Mouse (Mus musculus) limb, embryonic 12.5 days (tissue): ENCODE data around the gene Map4k2. TPM values are rescaled to one million over a fixed set of nuclear protein-coding genes. Genes with fewer than 3 reads are reported as not detected.

Experiments used
- ATAC-seq: fragments of 200-750 bp; cut with Nextera tagmentation; 2 replicates; pipeline ENCODE4 v1.8.0; 2017; ENCODE audit warnings: low read depth, moderate TSS enrichment; ENCODE audit not compliant: insufficient number of reproducible peaks, insufficient read depth, low FRiP score, low TSS enrichment
- H3K27ac ChIP-seq: fragments of 300-500 bp; sonication (generic); 2 replicates; pipeline ENCODE4 v1.5.1; 2016; ENCODE audit warnings: mild to moderate bottlenecking, moderate library complexity
- H3K27me3 ChIP-seq: fragments of 300-500 bp; sonication (generic); 2 replicates; pipeline ENCODE4 v1.6.1; 2016; ENCODE audit warnings: mild to moderate bottlenecking, moderate library complexity
- H3K36me3 ChIP-seq: fragments of 300-500 bp; sonication (generic); 2 replicates; pipeline ENCODE4 v1.6.1; 2016; ENCODE audit warnings: mild to moderate bottlenecking, moderate library complexity
- H3K4me1 ChIP-seq: fragments of 300-500 bp; sonication (generic); replicated peaks from 2 replicates; pipeline ENCODE4 v1.6.1; 2016
- H3K4me2 ChIP-seq: fragments of 300-500 bp; sonication (generic); 2 replicates; pipeline ENCODE4 v1.6.1; 2016; ENCODE audit warnings: mild to moderate bottlenecking, moderate library complexity
- H3K4me3 ChIP-seq: fragments of 300-500 bp; sonication (generic); replicated peaks from 2 replicates; pipeline ENCODE4 v1.5.1; 2016; ENCODE audit warnings: mild to moderate bottlenecking
- H3K9ac ChIP-seq: fragments of 300-500 bp; sonication (generic); replicated peaks from 2 replicates; pipeline ENCODE4 v1.6.1; 2016; ENCODE audit warnings: mild to moderate bottlenecking, moderate library complexity
- H3K9me3 ChIP-seq: fragments of 300-500 bp; sonication (generic); 2 replicates; pipeline ENCODE4 v1.6.1; 2016; ENCODE audit warnings: mild to moderate bottlenecking, moderate library complexity
- WGBS: fragments of 180-500 bp; shearing (Covaris S2); methylation state at CpG from one replicate; pipeline ENCODE4 v1.1.7; 2016; 5-methylcytosine and 5-hydroxymethylcytosine counted together
- polyA plus RNA-seq: library from polyadenylated mRNA; unstranded; fragments of >200 nt; fragmentation: Nextera tagmentation; extraction: Ambion mirVana; gene quantifications from 2 replicates; pipeline ENCODE4 v1.2.1, GENCODE M21; 2016

The Map4k2 gene
- polyA plus RNA-seq, 1 experiment from 2014 or later, result 13.5 TPM

- H3K27me3 ChIP-seq, result peaks cover 26% of the 10 kb centered on the region
- no peaks in the 10 kb centered on the region for H3K9me3 ChIP-seq
- 89% methylated on average over 16 of the region's 16 CpGs for WGBS
- no peak overlapping the region for H3K9ac ChIP-seq
- ATAC-seq, result no peak
- no peak overlapping the region for H3K4me3 ChIP-seq
- no peak overlapping the region for H3K4me2 ChIP-seq
- H3K36me3 ChIP-seq, result no peaks in the 10 kb centered on the region
- H3K27ac ChIP-seq, result no peak overlapping the region
- peaks cover 16% of the 10 kb centered on the region for H3K4me1 ChIP-seq
Observed at GRCm38 (mm10) chr19:6393637-6394036, 52.7 kb downstream of the Map4k2 start.

GRCm38 (mm10) chr19:6396237-6396636 lies 55.3 kb downstream of the Map4k2 start:
- no peaks in the 10 kb centered on the region for H3K36me3 ChIP-seq
- H3K4me2 ChIP-seq, result no peak overlapping the region
- peaks cover 45% of the 10 kb centered on the region for H3K27me3 ChIP-seq
- ATAC-seq, result no peak
- no peaks in the 10 kb centered on the region for H3K9me3 ChIP-seq
- no peak overlapping the region for H3K4me3 ChIP-seq
- WGBS, result 86% methylated on average over 5 of the region's 5 CpGs
- no peak overlapping the region for H3K27ac ChIP-seq
- H3K9ac ChIP-seq, result no peak overlapping the region
- H3K4me1 ChIP-seq, result peaks cover 31% of the 10 kb centered on the region

GRCm38 (mm10) chr19:6397582-6398249 lies 56.8 kb downstream of the Map4k2 start:
- WGBS, result 85% methylated on average over 22 of the region's 22 CpGs
- Histone ChIP-seq H3K36me3 (no peaks in the 10 kb centered on the region), H3K9me3 (no peaks in the 10 kb centered on the region), H3K9ac (no peak overlapping the region), H3K4me3 (no peak overlapping the region), H3K27me3 (peaks cover 60% of the 10 kb centered on the region), H3K27ac (no peak overlapping the region), H3K4me2 (0 out of 2 replicates have a peak overlapping the region, but pooled peaks have one; percentile 100), H3K4me1 (peaks cover 40% of the 10 kb centered on the region)
- no peak for ATAC-seq

- peaks cover 69% of the 10 kb centered on the region for H3K27me3 ChIP-seq
- H3K9me3 ChIP-seq, result no peaks in the 10 kb centered on the region
- H3K27ac ChIP-seq, result no peak overlapping the region
- H3K36me3 ChIP-seq, result no peaks in the 10 kb centered on the region
- H3K4me2 ChIP-seq, result peak overlapping the region; percentile 100
- WGBS, result under 1% methylated on average over 39 of the region's 39 CpGs
- H3K4me1 ChIP-seq, result peaks cover 40% of the 10 kb centered on the region
- ATAC-seq, result peak; percentile 64; the same call in 1 of the 2 replicates
- H3K4me3 ChIP-seq, result peak overlapping the region; percentile 63
- peak overlapping the region; percentile 58; the same call in 1 of the 2 replicates for H3K9ac ChIP-seq
Observed at GRCm38 (mm10) chr19:6398447-6399284, 57.7 kb downstream of the Map4k2 start.

GRCm38 (mm10) chr19:6399285-6400095 lies 58.6 kb downstream of the Map4k2 start, which contains the start of gene Rasgrp2:
Gene Rasgrp2 (plus strand): TSS chr19:6399340.
- WGBS, result under 1% methylated on average over 68 of the region's 87 CpGs
- peak within 1 kb of the TSS; percentile 58 for H3K9ac ChIP-seq
- peak within 1 kb of the TSS; percentile 100 for H3K4me2 ChIP-seq
- H3K27me3 ChIP-seq, result peaks cover 72% of the 10 kb centered on the region
- H3K9me3 ChIP-seq, result no peaks in the 10 kb centered on the region
- H3K27ac ChIP-seq, result no peak within 1 kb of the TSS
- peaks cover 40% of the 10 kb centered on the region for H3K4me1 ChIP-seq
- H3K4me3 ChIP-seq, result peak within 1 kb of the TSS; percentile 63
- no peak for ATAC-seq
- no peaks in the 10 kb centered on the region for H3K36me3 ChIP-seq

GRCm38 (mm10) chr19:6400096-6401086 lies 59.5 kb downstream of the Map4k2 start:
- H3K27me3 ChIP-seq, result peaks cover 72% of the 10 kb centered on the region
- peak overlapping the region; percentile 100 for H3K4me2 ChIP-seq
- 3% methylated on average over 29 of the region's 29 CpGs for WGBS
- no peaks in the 10 kb centered on the region for H3K36me3 ChIP-seq
- no peak overlapping the region for H3K27ac ChIP-seq
- no peak for ATAC-seq
- H3K9me3 ChIP-seq, result no peaks in the 10 kb centered on the region
- peak overlapping the region; percentile 58 for H3K9ac ChIP-seq
- H3K4me1 ChIP-seq, result peaks cover 40% of the 10 kb centered on the region
- H3K4me3 ChIP-seq, result peak overlapping the region; percentile 63

- under 1% methylated on average over 32 of the region's 32 CpGs for whole genome bisulfite sequencing
- H3K4me2 ChIP-seq, result peak overlapping the region; percentile 100
- no peaks in the 10 kb centered on the region for H3K9me3 ChIP-seq
- peaks cover 72% of the 10 kb centered on the region for H3K27me3 ChIP-seq
- ATAC-seq, result no peak
- peak overlapping the region; percentile 63 for H3K4me3 ChIP-seq
- 0 out of 2 replicates have a peak overlapping the region, but pooled peaks have one; percentile 14 for H3K9ac ChIP-seq
- H3K27ac ChIP-seq, result no peak overlapping the region
- no peaks in the 10 kb centered on the region for H3K36me3 ChIP-seq
- H3K4me1 ChIP-seq, result peaks cover 40% of the 10 kb centered on the region
Observed at GRCm38 (mm10) chr19:6401131-6401815, 60.3 kb downstream of the Map4k2 start.

- Histone ChIP-seq H3K27me3 (peaks cover 73% of the 10 kb centered on the region), H3K4me3 (peak overlapping the region; percentile 63), H3K9ac (0 out of 2 replicates have a peak overlapping the region, but pooled peaks have one; percentile 14), H3K4me2 (peak overlapping the region; percentile 100), H3K36me3 (no peaks in the 10 kb centered on the region), H3K27ac (no peak overlapping the region), H3K9me3 (no peaks in the 10 kb centered on the region), H3K4me1 (peaks cover 40% of the 10 kb centered on the region)
- WGBS, result 8% methylated on average over 9 of the region's 9 CpGs
- no peak for ATAC-seq
Observed at GRCm38 (mm10) chr19:6401951-6402350, 61.0 kb downstream of the Map4k2 start.

GRCm38 (mm10) chr19:6403869-6404268 lies 62.9 kb downstream of the Map4k2 start:
- Histone ChIP-seq H3K4me3 (no peak overlapping the region), H3K9ac (no peak overlapping the region), H3K27ac (no peak overlapping the region), H3K27me3 (peaks cover 58% of the 10 kb centered on the region), H3K4me2 (no peak overlapping the region), H3K9me3 (no peaks in the 10 kb centered on the region), H3K4me1 (peaks cover 32% of the 10 kb centered on the region), H3K36me3 (no peaks in the 10 kb centered on the region)
- 79% methylated on average over 10 of the region's 10 CpGs for WGBS
- no peak for ATAC-seq
